Mouse (Mus musculus) left cerebral cortex, postnatal 25 days (tissue): ENCODE results near the gene Cdk2ap1. TPM values are rescaled to one million over a fixed set of nuclear protein-coding genes. Genes with fewer than 3 reads are reported as not detected.
"Not testable (repeated sequence)": the region's sequence is repeated elsewhere in the genome, so short reads cannot be mapped to it uniquely, and the experiment has no call there.

Experiments used
- DNase-seq, 2 experiments: peaks; one replicate each; pipeline ENCODE4 v3.0.0; 2022; ENCODE audit warnings: low spot score in 2 of 2, mixed read lengths in 1 of 2
- intact Hi-C: fragments of 180-260 bp; cut with DNase I; formaldehyde crosslinking; loops from one replicate; pipeline ENCODE4 v1.15.1; 2025
- total RNA-seq, 2 experiments: library from RNA; stranded (reverse); gene quantifications; 2 replicates each; pipeline ENCODE4 v1.2.3; 2021

Gene Cdk2ap1
- total RNA-seq, 2 experiments from 2014 or later, result 154 to 177 TPM

- peak; percentile 75 to 84 for DNase-seq
- intact Hi-C loops, result no loop called here
Observed at GRCm38 (mm10) chr5:124352141-124352920, 10.6 kb downstream of the Cdk2ap1 start.

DNA sequence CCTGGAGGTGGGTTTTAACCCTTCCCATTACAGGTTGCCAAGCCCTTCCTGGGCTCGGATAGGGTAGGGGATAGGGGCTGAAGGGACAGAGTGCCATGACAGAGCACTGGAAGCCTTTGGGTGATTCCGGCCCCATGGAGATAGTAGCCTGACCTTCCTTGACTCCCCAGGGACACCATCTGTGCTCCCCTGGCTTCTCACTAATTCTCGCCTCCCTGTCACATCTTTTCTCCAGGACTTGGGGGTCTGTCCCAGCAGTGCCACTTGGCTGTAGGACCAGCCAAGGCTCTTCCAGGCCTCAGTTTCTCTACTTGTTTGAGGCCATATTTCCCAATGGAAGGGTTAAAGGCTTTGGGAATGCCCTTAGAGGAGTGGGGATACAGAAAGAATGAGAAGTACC is 11.3 kb downstream of the Cdk2ap1 start:
- no peak for DNase-seq
- intact Hi-C loops, result no loop called here

GRCm38 (mm10) chr5:124351111-124351560 is 11.7 kb downstream of the Cdk2ap1 start:
- peak; percentile 73 to 89 for DNase-seq
- intact Hi-C loops, result no loop called here

GRCm38 (mm10) chr5:124350350-124350749 is 12.5 kb downstream of the Cdk2ap1 start:
- intact Hi-C loops, result no loop called here

DNA sequence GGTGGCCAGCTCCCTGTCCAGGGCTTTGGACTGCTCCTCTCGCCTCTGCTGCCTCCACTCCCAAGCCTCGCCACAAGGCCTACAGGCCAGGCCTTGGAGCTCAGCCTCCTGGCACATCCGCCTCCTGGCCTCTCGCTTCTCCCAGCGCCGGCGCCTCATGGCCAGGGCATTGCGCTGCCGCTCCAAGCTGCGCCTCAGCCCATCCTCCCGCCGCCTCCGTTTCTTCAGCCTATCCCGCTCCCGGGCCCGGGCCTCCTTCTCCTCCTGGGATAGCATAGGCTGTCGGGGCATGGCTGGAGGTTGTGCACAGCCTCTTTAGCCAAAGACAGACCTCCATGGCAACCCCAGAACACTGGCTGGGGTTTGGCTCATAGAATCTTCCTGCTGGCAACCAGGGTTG is 13.7 kb downstream of the Cdk2ap1 start:
- intact Hi-C loops, result no loop called here
- DNase-seq, result peak in 1 of 2 experiments; percentile 34

More at GRCm38 (mm10) chr5:124350350-124350749, 12.5 kb downstream of the Cdk2ap1 start:
- DNase-seq, result no peak

DNA sequence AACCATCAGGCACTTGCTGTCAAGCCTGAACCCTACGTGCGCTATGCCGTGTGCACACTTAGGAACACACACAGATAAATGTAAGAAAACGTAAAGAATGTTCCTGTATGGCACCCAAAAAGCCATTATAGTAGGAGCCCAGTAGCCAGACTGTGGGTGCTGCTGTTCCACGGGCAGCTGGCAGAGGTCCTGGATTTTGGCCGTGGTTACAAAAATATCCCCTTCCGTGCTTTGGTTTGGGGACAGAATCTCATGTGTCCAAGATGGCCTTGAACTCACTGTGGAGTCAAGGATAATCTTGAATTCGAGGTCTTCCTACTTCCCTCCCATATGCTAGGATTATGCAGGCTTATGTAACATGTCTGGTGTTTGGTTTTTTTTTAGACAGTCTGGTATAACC is 20.0 kb downstream of the Cdk2ap1 start:
- DNase-seq, result peak in 1 of 2 experiments; percentile 41
- intact Hi-C loops, result no loop called here

- DNase-seq, intact Hi-C loops: not testable (repeated sequence)
Observed at GRCm38 (mm10) chr5:124341753-124342339, 21.0 kb downstream of the Cdk2ap1 start.

GRCm38 (mm10) chr5:124338791-124339190 is 24.1 kb downstream of the Cdk2ap1 start:
- intact Hi-C loops, result no loop called here
- no peak for DNase-seq

DNA sequence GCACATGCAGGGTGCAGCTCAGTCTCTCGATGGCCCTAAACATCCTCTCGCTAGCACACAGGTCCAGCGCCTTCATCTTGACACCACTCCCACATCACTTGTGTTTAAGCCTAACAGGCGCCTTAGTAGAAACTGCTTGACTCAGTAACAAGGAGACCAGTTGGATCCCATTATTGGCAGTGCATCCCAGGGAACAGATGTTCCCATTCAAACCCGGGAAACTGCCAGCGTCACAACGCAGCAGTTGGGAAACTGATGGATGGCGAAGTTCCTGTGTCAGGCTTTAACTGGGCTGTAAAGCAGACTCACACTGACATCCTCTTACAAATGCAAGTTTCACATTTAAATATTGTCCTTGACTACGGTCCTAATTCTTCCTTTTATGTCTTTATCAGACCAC is 25.0 kb downstream of the Cdk2ap1 start:
- peak; percentile 54 to 88 for DNase-seq
- intact Hi-C loops, result no loop called here

- no peak for DNase-seq
- intact Hi-C loops, result no loop called here
Observed at GRCm38 (mm10) chr5:124337103-124337502, 25.8 kb downstream of the Cdk2ap1 start.

GRCm38 (mm10) chr5:124334392-124334791 is 28.5 kb downstream of the Cdk2ap1 start:
- DNase-seq, result peak in 1 of 2 experiments; percentile 79
- intact Hi-C loops, result no loop called here

- intact Hi-C loops, result no loop called here
- DNase-seq, result no peak
Observed at GRCm38 (mm10) chr5:124330086-124330485, 32.8 kb downstream of the Cdk2ap1 start.

- DNase-seq, result peak; percentile 99 to 100
- intact Hi-C loops, result no loop called here
Observed at GRCm38 (mm10) chr5:124327510-124328364, 35.1 kb downstream of the Cdk2ap1 start, which contains the start of the genes Mphosph9 and 2810006K23Rik. Mphosph9 (minus strand) TSS chr5:124327972. 2810006K23Rik (plus strand) TSS chr5:124328089.

DNA sequence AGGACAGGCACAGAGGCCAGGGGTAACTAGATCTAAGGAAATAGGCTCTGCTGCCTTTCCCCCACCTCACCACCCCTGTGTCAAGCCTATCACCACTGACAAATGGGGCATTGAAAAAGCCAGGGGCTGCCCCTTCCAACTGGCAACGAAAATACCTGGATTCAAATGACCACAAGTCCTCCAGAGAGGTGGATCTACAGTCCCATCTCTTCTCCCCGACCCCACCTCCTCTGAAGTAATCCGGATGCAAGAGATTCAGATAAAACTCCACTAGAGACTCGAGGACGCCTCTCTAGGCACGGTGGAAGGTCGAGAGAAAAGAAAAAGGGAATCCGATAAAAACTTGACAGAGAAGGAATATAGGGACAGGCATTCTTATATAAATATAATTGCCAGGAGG is 36.1 kb downstream of the Cdk2ap1 start:
- intact Hi-C loops, result no loop called here

GRCm38 (mm10) chr5:124317648-124318047 is 45.2 kb downstream of the Cdk2ap1 start:
- intact Hi-C loops, result no loop called here

More for the DNA sequence above, 36.1 kb downstream of the Cdk2ap1 start:
- DNase-seq, result no peak

DNA sequence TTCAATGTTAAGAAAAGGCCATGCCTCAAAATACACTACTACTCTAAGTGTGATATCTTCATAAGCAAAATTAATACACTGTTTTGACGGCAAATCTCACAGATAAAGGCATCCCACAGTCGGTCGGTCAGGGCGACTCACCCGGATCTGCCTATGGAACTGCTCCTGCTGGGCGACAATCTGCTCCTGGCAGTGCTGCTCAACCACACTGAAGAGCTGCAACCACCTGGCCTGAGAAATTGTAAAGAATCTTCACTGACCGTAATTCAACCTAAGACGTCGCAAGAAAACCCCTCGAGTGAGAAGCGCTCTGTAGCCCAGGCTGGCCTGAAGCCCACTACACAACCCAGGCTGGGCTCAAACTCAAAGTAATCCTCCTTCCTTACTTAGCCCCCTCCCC is 46.9 kb downstream of the Cdk2ap1 start:
- intact Hi-C loops, result no loop called here
- DNase-seq, result no peak

More at GRCm38 (mm10) chr5:124317648-124318047, 45.2 kb downstream of the Cdk2ap1 start:
- DNase-seq, result no peak

GRCm38 (mm10) chr5:124315498-124315897 is 47.4 kb downstream of the Cdk2ap1 start:
- intact Hi-C loops, result no loop called here
- DNase-seq, result no peak

DNA sequence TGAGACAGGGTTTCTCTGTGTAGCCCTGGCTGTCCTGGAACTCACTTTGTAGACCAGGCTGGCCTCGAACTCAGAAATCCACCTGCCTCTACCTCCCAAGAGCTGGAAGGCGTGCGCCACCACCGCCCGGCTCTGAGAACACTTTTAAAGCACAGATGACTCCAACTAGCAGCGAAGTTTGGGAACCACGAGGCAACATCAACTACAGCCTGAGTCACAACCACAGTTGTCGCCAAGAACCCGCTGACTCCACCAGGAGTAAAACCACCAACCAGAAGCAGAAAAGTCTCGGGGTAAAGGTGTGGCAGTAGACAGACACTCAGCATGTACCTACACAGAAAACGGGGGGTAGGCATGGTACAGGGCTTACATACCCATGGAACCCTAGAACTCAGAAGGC is 52.8 kb downstream of the Cdk2ap1 start:
- no peak for DNase-seq
- intact Hi-C loops, result no loop called here

DNA sequence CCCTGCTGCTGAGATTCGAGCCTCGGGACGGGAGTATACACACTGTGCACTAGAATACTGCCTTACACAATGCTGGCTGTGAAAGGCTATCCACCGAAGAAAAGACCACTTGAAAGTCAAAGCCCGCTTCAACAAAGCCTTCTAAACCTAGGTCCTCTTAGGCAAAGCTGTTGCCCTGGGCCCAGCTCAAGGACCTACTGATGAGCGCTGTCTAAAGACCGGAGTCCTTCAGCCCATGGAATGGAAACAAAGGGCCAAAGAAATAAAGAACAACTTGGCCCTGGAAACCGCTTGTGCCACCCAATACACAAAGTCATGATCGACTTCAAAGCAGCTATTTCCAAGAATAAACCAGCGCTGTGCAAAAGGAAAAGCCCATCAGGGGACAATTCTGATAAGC is 53.7 kb downstream of the Cdk2ap1 start:
- no peak for DNase-seq
- intact Hi-C loops, result no loop called here

GRCm38 (mm10) chr5:124302853-124303252 is 60.0 kb downstream of the Cdk2ap1 start:
- intact Hi-C loops, DNase-seq: not testable (repeated sequence)
